Mouse (Mus musculus): ENCODE results near the gene Phtf2.

- TF ChIP-seq CTCF (IDR thresholded peaks at IDR 0.05; ENCODE audit: extremely low read depth, insufficient read depth, insufficient read length, insufficient replicate concordance): no peak
- TF ChIP-seq POLR2A (IDR thresholded peaks at IDR 0.05; ENCODE audit: low read depth, low read length): no peak
These were observed 48.5 kb upstream of the Phtf2 start for GRCm38 (mm10) chr5:20930430-20930829.

Data from spleen, adult 2 months (tissue).